Mouse (Mus musculus) liver, adult 2 months (tissue): ENCODE data around the gene Il1rn. TPM values are rescaled to one million over a fixed set of nuclear protein-coding genes. Genes with fewer than 3 reads are reported as not detected.

Experiments used
- DNase-seq: peaks from one replicate; pipeline ENCODE4 v3.0.0-alpha.2; 2011; ENCODE audit warnings: low read depth, low spot score; ENCODE audit errors: extremely low read depth
- H3K27ac ChIP-seq: fragments of 200-500 bp; replicated peaks from 2 replicates; pipeline ENCODE4 v1.5.1; 2012; ENCODE audit warnings: low read depth, mild to moderate bottlenecking, control low read depth, inconsistent platforms, low read length; ENCODE audit not compliant: insufficient read depth
- H3K27me3 ChIP-seq: fragments of 200-500 bp; 2 replicates; pipeline ENCODE4 v1.6.1; 2012; ENCODE audit warnings: mild to moderate bottlenecking, moderate library complexity, low read length, inconsistent platforms; ENCODE audit not compliant: control insufficient read depth, insufficient read depth
- H3K36me3 ChIP-seq: fragments of 200-500 bp; 2 replicates; pipeline ENCODE4 v1.6.1; 2012; ENCODE audit warnings: low read length, inconsistent platforms; ENCODE audit not compliant: control insufficient read depth, insufficient read depth
- H3K4me1 ChIP-seq: fragments of 200-500 bp; 2 replicates; pipeline ENCODE4 v1.6.1; 2011; ENCODE audit warnings: low read length; ENCODE audit not compliant: control insufficient read depth, insufficient read depth
- H3K4me3 ChIP-seq: fragments of 200-500 bp; 2 replicates; pipeline ENCODE4 v1.5.1; 2011; ENCODE audit warnings: low read depth, mild to moderate bottlenecking, control low read depth, low read length, moderate library complexity; ENCODE audit not compliant: insufficient read depth
- H3K79me2 ChIP-seq: fragments of 200-500 bp; 2 replicates; pipeline ENCODE4 v1.6.1; 2012; ENCODE audit warnings: inconsistent platforms, mild to moderate bottlenecking, low read length, moderate library complexity; ENCODE audit not compliant: control insufficient read depth, insufficient read depth
- H3K9ac ChIP-seq: fragments of 200-500 bp; 2 replicates; pipeline ENCODE4 v1.6.1; 2012; ENCODE audit warnings: low read depth, mild to moderate bottlenecking, control low read depth, inconsistent platforms, low read length
- CTCF ChIP-seq: fragments of 200-500 bp; IDR thresholded peaks from 2 replicates; pipeline ENCODE4 v1.5.1; 2011; ENCODE audit warnings: low read depth, low read length, control low read depth
- POLR2A ChIP-seq: fragments of 200-500 bp; IDR thresholded peaks from 2 replicates; pipeline ENCODE4 v1.6.1; 2011; ENCODE audit warnings: low read length, control low read depth; ENCODE audit not compliant: insufficient read depth; ENCODE audit errors: extremely low read depth
- WGBS: fragments of 180-500 bp; shearing (Covaris S2); methylation state at CpG from one replicate; pipeline ENCODE4 v1.1.7; 2018; 5-methylcytosine and 5-hydroxymethylcytosine counted together
- polyA plus RNA-seq: library from polyadenylated mRNA; depleted of rRNA; stranded (reverse); fragments of >200 nt; gene quantifications from 2 replicates; pipeline ENCODE4 v1.2.3, GENCODE M21; 2012; rRNA removed
- total RNA-seq: library from RNA; depleted of rRNA; stranded (reverse); fragments of >200 nt; gene quantifications from 2 replicates; pipeline ENCODE4 v1.2.3, GENCODE M21; 2014; rRNA removed

The Il1rn gene
- total RNA-seq (10.8 and 13.9 TPM in 2 replicates), polyA plus RNA-seq (1.3 and 1.5 TPM in 2 replicates)

GRCm38 (mm10) chr2:24336545-24336944, at the start of gene Il1rn:
Il1rn (plus strand) TSS chr2:24336853.
- 89% methylated on average over 2 of the region's 2 CpGs for WGBS

GRCm38 (mm10) chr2:24290896-24291295, 45.8 kb upstream of the Il1rn start, which contains the start of gene Il1f10:
Il1f10 (plus strand) TSS chr2:24291196.
- TF ChIP-seq POLR2A: no peak
- TF ChIP-seq CTCF: no peak
- Histone ChIP-seq H3K27me3 (no peaks in the 10 kb centered on the region), H3K36me3 (no peaks in the 10 kb centered on the region), H3K9ac (no peak within 1 kb of the TSS), H3K27ac (no peak within 1 kb of the TSS), H3K4me1 (no peaks in the 10 kb centered on the region), H3K79me2 (no peaks in the 10 kb centered on the region), H3K4me3 (no peak within 1 kb of the TSS)
- no peak for DNase-seq
- WGBS: 87% methylated on average over 5 of the region's 5 CpGs

More at GRCm38 (mm10) chr2:24336545-24336944, at the start of gene Il1rn:
- no peaks in the 10 kb centered on the region for H3K36me3 ChIP-seq
- no peaks in the 10 kb centered on the region for H3K79me2 ChIP-seq
- peak within 1 kb of the TSS; percentile 47; the same call in 1 of the 2 replicates for H3K27ac ChIP-seq
- no peaks in the 10 kb centered on the region for H3K27me3 ChIP-seq
- no peak within 1 kb of the TSS for H3K9ac ChIP-seq
- TF ChIP-seq POLR2A: no peak
- TF ChIP-seq CTCF: no peak
- no peak within 1 kb of the TSS for H3K4me3 ChIP-seq
- no peak for DNase-seq
- peaks cover 3% of the 10 kb centered on the region for H3K4me1 ChIP-seq

GRCm38 (mm10) chr2:24294616-24295015, 42.0 kb upstream of the Il1rn start:
- H3K9ac ChIP-seq: no peak overlapping the region

GRCm38 (mm10) chr2:24296837-24297236, 39.8 kb upstream of the Il1rn start:
- WGBS: 5% methylated on average over 3 of the region's 3 CpGs

More at GRCm38 (mm10) chr2:24294616-24295015, 42.0 kb upstream of the Il1rn start:
- Histone ChIP-seq H3K27me3 (no peaks in the 10 kb centered on the region), H3K79me2 (no peaks in the 10 kb centered on the region), H3K36me3 (no peaks in the 10 kb centered on the region), H3K4me1 (no peaks in the 10 kb centered on the region), H3K4me3 (no peak overlapping the region), H3K27ac (no peak overlapping the region)
- no peak for DNase-seq
- TF ChIP-seq CTCF (no peak), POLR2A (no peak)
- WGBS: 34% methylated on average over 1 of the region's 1 CpGs

GRCm38 (mm10) chr2:24311302-24312001, 25.2 kb upstream of the Il1rn start:
- Histone ChIP-seq H3K79me2 (no peaks in the 10 kb centered on the region), H3K27ac (no peak overlapping the region), H3K4me1 (0 out of 2 replicates have a peak, but pooled peaks cover 3% of the 10 kb centered on the region), H3K27me3 (no peaks in the 10 kb centered on the region), H3K4me3 (no peak overlapping the region), H3K9ac (no peak overlapping the region), H3K36me3 (no peaks in the 10 kb centered on the region)
- TF ChIP-seq POLR2A: no peak
- no peak for TF ChIP-seq CTCF
- peak; percentile 69 for DNase-seq
- 21% methylated on average over 6 of the region's 6 CpGs for WGBS

More at GRCm38 (mm10) chr2:24296837-24297236, 39.8 kb upstream of the Il1rn start:
- Histone ChIP-seq H3K9ac (no peak overlapping the region), H3K4me3 (no peak overlapping the region), H3K27me3 (no peaks in the 10 kb centered on the region), H3K79me2 (no peaks in the 10 kb centered on the region), H3K4me1 (no peaks in the 10 kb centered on the region), H3K36me3 (no peaks in the 10 kb centered on the region), H3K27ac (no peak overlapping the region)
- TF ChIP-seq CTCF (peak; percentile 65), POLR2A (no peak)
- peak; percentile 42 for DNase-seq

GRCm38 (mm10) chr2:24316919-24317318, 19.7 kb upstream of the Il1rn start:
- Histone ChIP-seq H3K79me2 (no peaks in the 10 kb centered on the region), H3K36me3 (no peaks in the 10 kb centered on the region), H3K27ac (no peak overlapping the region), H3K4me3 (no peak overlapping the region), H3K27me3 (no peaks in the 10 kb centered on the region), H3K9ac (no peak overlapping the region), H3K4me1 (no peaks in the 10 kb centered on the region)
- WGBS: 81% methylated on average over 1 of the region's 1 CpGs
- no peak for TF ChIP-seq POLR2A
- TF ChIP-seq CTCF: no peak
- DNase-seq: no peak
